Mouse (Mus musculus): Measurements from ENCODE around the gene Prkca.

DNA sequence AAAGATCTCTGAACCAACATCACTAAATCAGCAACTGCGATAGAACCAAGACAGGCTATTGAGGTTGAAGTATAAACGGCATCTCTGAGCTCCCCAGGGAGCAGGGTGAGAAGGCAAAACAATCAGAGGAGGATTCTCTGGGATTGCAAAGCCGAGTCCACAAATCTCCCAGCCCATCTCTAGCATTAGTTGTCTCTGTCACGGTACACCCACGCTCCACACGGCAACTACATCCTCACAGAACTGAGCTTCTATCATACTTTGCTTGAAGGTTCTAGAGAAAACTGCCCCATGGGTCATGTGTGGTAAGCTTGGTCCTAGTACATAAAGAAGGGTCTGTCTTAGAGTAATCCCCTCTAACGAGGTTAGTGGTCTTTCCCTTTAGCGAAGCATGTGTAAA lies 280.6 kb downstream of the Prkca start:
- TF ChIP-seq POLR2A (IDR thresholded peaks at IDR 0.05; ENCODE audit: insufficient read depth, low read depth, low read length) (no peak), CTCF (IDR thresholded peaks at IDR 0.05; ENCODE audit: insufficient read depth, low read depth, low read length) (no peak)

All from olfactory bulb, adult 2 months (tissue).